Mouse (Mus musculus): ENCODE results near the gene Krtap3-2.

GRCm38 (mm10) chr11:99573164-99573563 lies 16.5 kb upstream of the Krtap3-2 start:
- TF ChIP-seq POLR2A (IDR thresholded peaks at IDR 0.05; ENCODE audit: control insufficient read depth, extremely low read depth, insufficient read depth, low read length, poor library complexity) (no peak), CTCF (IDR thresholded peaks at IDR 0.05; ENCODE audit: borderline replicate concordance, control insufficient read depth, extremely low read depth, insufficient read depth, low read length, poor library complexity) (no peak)

All from thymus, adult 2 months (tissue).